Mouse (Mus musculus): Measurements from ENCODE around the gene Gtf3c6. TPM values are rescaled to one million over a fixed set of nuclear protein-coding genes. Genes with fewer than 3 reads are reported as not detected.

Gene Gtf3c6
- polyA plus RNA-seq, 1 experiment from 2014 or later, result 147 TPM

- 34% methylated on average over 11 of the region's 11 CpGs for WGBS
- ATAC-seq (ENCODE audit: low FRiP score, low TSS enrichment), result 0 out of 2 replicates have a peak, but pooled peaks have one; percentile 10
Observed at GRCm38 (mm10) chr10:40247166-40247716, 10.7 kb downstream of the Gtf3c6 start.

GRCm38 (mm10) chr10:40246374-40247165, 11.3 kb downstream of the Gtf3c6 start, which contains the start of gene Rpf2:
Rpf2 (minus strand) TSS chr10:40247036.
- peak; percentile 93 for ATAC-seq (ENCODE audit: low FRiP score, low TSS enrichment)
- Histone ChIP-seq H3K27ac (ENCODE audit: low read depth, low read length) (peak within 1 kb of the TSS; percentile 52; the same call in 1 of the 2 replicates), H3K27me3 (ENCODE audit: control insufficient read depth, insufficient read depth, low read length) (no peaks in the 10 kb centered on the region), H3K36me3 (ENCODE audit: control insufficient read depth, insufficient read depth, low read length) (peaks cover 61% of the 10 kb centered on the region), H3K4me3 (ENCODE audit: low read length) (peak within 1 kb of the TSS; percentile 64), H3K4me1 (ENCODE audit: control insufficient read depth, insufficient read depth, low read length) (0 out of 2 replicates have a peak, but pooled peaks cover 4% of the 10 kb centered on the region), H3K4me2 (replicated peaks; ENCODE audit: low read depth, low read length) (peak within 1 kb of the TSS; percentile 65), H3K9ac (ENCODE audit: low read depth, low read length) (peak within 1 kb of the TSS; percentile 63), H3K9me3 (ENCODE audit: control insufficient read depth, low read length) (no peaks in the 10 kb centered on the region)
- under 1% methylated on average over 54 of the region's 54 CpGs for WGBS

More at GRCm38 (mm10) chr10:40247166-40247716, 10.7 kb downstream of the Gtf3c6 start:
- Histone ChIP-seq H3K36me3 (ENCODE audit: control insufficient read depth, insufficient read depth, low read length) (peaks cover 61% of the 10 kb centered on the region), H3K4me1 (ENCODE audit: control insufficient read depth, insufficient read depth, low read length) (0 out of 2 replicates have a peak, but pooled peaks cover 4% of the 10 kb centered on the region), H3K9me3 (ENCODE audit: control insufficient read depth, low read length) (no peaks in the 10 kb centered on the region), H3K27me3 (ENCODE audit: control insufficient read depth, insufficient read depth, low read length) (no peaks in the 10 kb centered on the region), H3K4me2 (replicated peaks; ENCODE audit: low read depth, low read length) (peak overlapping the region; percentile 65), H3K9ac (ENCODE audit: low read depth, low read length) (peak overlapping the region; percentile 63; the same call in 1 of the 2 replicates), H3K4me3 (ENCODE audit: low read length) (peak overlapping the region; percentile 64), H3K27ac (ENCODE audit: low read depth, low read length) (0 out of 2 replicates have a peak overlapping the region, but pooled peaks have one; percentile 31)

- WGBS, result 89% methylated on average over 5 of the region's 5 CpGs
- Histone ChIP-seq H3K27ac (ENCODE audit: low read depth, low read length) (no peak overlapping the region), H3K9me3 (ENCODE audit: control insufficient read depth, low read length) (no peaks in the 10 kb centered on the region), H3K4me3 (ENCODE audit: low read length) (no peak overlapping the region), H3K4me2 (replicated peaks; ENCODE audit: low read depth, low read length) (no peak overlapping the region), H3K4me1 (ENCODE audit: control insufficient read depth, insufficient read depth, low read length) (no peaks in the 10 kb centered on the region), H3K36me3 (ENCODE audit: control insufficient read depth, insufficient read depth, low read length) (peaks cover 68% of the 10 kb centered on the region), H3K9ac (ENCODE audit: low read depth, low read length) (no peak overlapping the region), H3K27me3 (ENCODE audit: control insufficient read depth, insufficient read depth, low read length) (no peaks in the 10 kb centered on the region)
- no peak for ATAC-seq (ENCODE audit: low FRiP score, low TSS enrichment)
Observed at GRCm38 (mm10) chr10:40237826-40238225, 20.1 kb downstream of the Gtf3c6 start.

- Histone ChIP-seq H3K4me3 (ENCODE audit: low read length) (no peak overlapping the region), H3K4me1 (ENCODE audit: control insufficient read depth, insufficient read depth, low read length) (no peaks in the 10 kb centered on the region), H3K9ac (ENCODE audit: low read depth, low read length) (no peak overlapping the region), H3K36me3 (ENCODE audit: control insufficient read depth, insufficient read depth, low read length) (peaks cover 57% of the 10 kb centered on the region), H3K4me2 (replicated peaks; ENCODE audit: low read depth, low read length) (no peak overlapping the region), H3K27me3 (ENCODE audit: control insufficient read depth, insufficient read depth, low read length) (no peaks in the 10 kb centered on the region), H3K9me3 (ENCODE audit: control insufficient read depth, low read length) (no peaks in the 10 kb centered on the region), H3K27ac (ENCODE audit: low read depth, low read length) (no peak overlapping the region)
- no peak for ATAC-seq (ENCODE audit: low FRiP score, low TSS enrichment)
- 88% methylated on average over 3 of the region's 3 CpGs for WGBS
Observed at GRCm38 (mm10) chr10:40233241-40233640, 24.7 kb downstream of the Gtf3c6 start.

GRCm38 (mm10) chr10:40232442-40232841, 25.5 kb downstream of the Gtf3c6 start:
- H3K36me3 ChIP-seq (ENCODE audit: control insufficient read depth, insufficient read depth, low read length), result peaks cover 58% of the 10 kb centered on the region
- H3K9me3 ChIP-seq (ENCODE audit: control insufficient read depth, low read length), result no peaks in the 10 kb centered on the region
- no peak for ATAC-seq (ENCODE audit: low FRiP score, low TSS enrichment)
- no peak overlapping the region for H3K27ac ChIP-seq (ENCODE audit: low read depth, low read length)
- H3K4me3 ChIP-seq (ENCODE audit: low read length), result no peak overlapping the region
- no peak overlapping the region for H3K4me2 ChIP-seq (replicated peaks; ENCODE audit: low read depth, low read length)
- H3K27me3 ChIP-seq (ENCODE audit: control insufficient read depth, insufficient read depth, low read length), result no peaks in the 10 kb centered on the region
- H3K4me1 ChIP-seq (ENCODE audit: control insufficient read depth, insufficient read depth, low read length), result no peaks in the 10 kb centered on the region
- H3K9ac ChIP-seq (ENCODE audit: low read depth, low read length), result no peak overlapping the region
- WGBS, result 91% methylated on average over 7 of the region's 7 CpGs

GRCm38 (mm10) chr10:40229725-40230124, 28.2 kb downstream of the Gtf3c6 start:
- Histone ChIP-seq H3K4me3 (ENCODE audit: low read length) (no peak overlapping the region), H3K9me3 (ENCODE audit: control insufficient read depth, low read length) (no peaks in the 10 kb centered on the region), H3K36me3 (ENCODE audit: control insufficient read depth, insufficient read depth, low read length) (peaks cover 70% of the 10 kb centered on the region), H3K27me3 (ENCODE audit: control insufficient read depth, insufficient read depth, low read length) (no peaks in the 10 kb centered on the region), H3K27ac (ENCODE audit: low read depth, low read length) (no peak overlapping the region), H3K4me2 (replicated peaks; ENCODE audit: low read depth, low read length) (no peak overlapping the region), H3K9ac (ENCODE audit: low read depth, low read length) (no peak overlapping the region), H3K4me1 (ENCODE audit: control insufficient read depth, insufficient read depth, low read length) (no peaks in the 10 kb centered on the region)
- no peak for ATAC-seq (ENCODE audit: low FRiP score, low TSS enrichment)
- 97% methylated on average over 1 of the region's 1 CpGs for WGBS

- ATAC-seq (ENCODE audit: low FRiP score, low TSS enrichment), result no peak
- 80% methylated on average over 4 of the region's 4 CpGs for whole genome bisulfite sequencing
- H3K27ac ChIP-seq (ENCODE audit: low read depth, low read length), result no peak overlapping the region
- H3K27me3 ChIP-seq (ENCODE audit: control insufficient read depth, insufficient read depth, low read length), result no peaks in the 10 kb centered on the region
- no peaks in the 10 kb centered on the region for H3K9me3 ChIP-seq (ENCODE audit: control insufficient read depth, low read length)
- peaks cover 71% of the 10 kb centered on the region for H3K36me3 ChIP-seq (ENCODE audit: control insufficient read depth, insufficient read depth, low read length)
- no peaks in the 10 kb centered on the region for H3K4me1 ChIP-seq (ENCODE audit: control insufficient read depth, insufficient read depth, low read length)
- H3K4me2 ChIP-seq (replicated peaks; ENCODE audit: low read depth, low read length), result no peak overlapping the region
- no peak overlapping the region for H3K4me3 ChIP-seq (ENCODE audit: low read length)
- no peak overlapping the region for H3K9ac ChIP-seq (ENCODE audit: low read depth, low read length)
Observed at GRCm38 (mm10) chr10:40227660-40228303, 30.1 kb downstream of the Gtf3c6 start.

- H3K36me3 ChIP-seq (ENCODE audit: control insufficient read depth, insufficient read depth, low read length), result peaks cover 22% of the 10 kb centered on the region
- H3K4me1 ChIP-seq (ENCODE audit: control insufficient read depth, insufficient read depth, low read length), result no peaks in the 10 kb centered on the region
- ATAC-seq (ENCODE audit: low FRiP score, low TSS enrichment), result no peak
- H3K4me3 ChIP-seq (ENCODE audit: low read length), result no peak overlapping the region
- H3K27ac ChIP-seq (ENCODE audit: low read depth, low read length), result no peak overlapping the region
- H3K9ac ChIP-seq (ENCODE audit: low read depth, low read length), result no peak overlapping the region
- 68% methylated on average over 3 of the region's 3 CpGs for WGBS
- no peak overlapping the region for H3K4me2 ChIP-seq (replicated peaks; ENCODE audit: low read depth, low read length)
- 0 out of 2 replicates have a peak, but pooled peaks cover 3% of the 10 kb centered on the region for H3K9me3 ChIP-seq (ENCODE audit: control insufficient read depth, low read length)
- H3K27me3 ChIP-seq (ENCODE audit: control insufficient read depth, insufficient read depth, low read length), result no peaks in the 10 kb centered on the region
Observed at GRCm38 (mm10) chr10:40218874-40219273, 39.0 kb downstream of the Gtf3c6 start.

Measured in kidney, embryonic 14.5 days (tissue).